Mouse (Mus musculus): ENCODE measurements around the gene Rps26. TPM values are rescaled to one million over a fixed set of nuclear protein-coding genes. Genes with fewer than 3 reads are reported as not detected.
A peak's percentile ranks its signal among the peaks of the same experiment; 100 is the strongest.

The Rps26 gene
- polyA plus RNA-seq, 1 experiment from 2014 or later, result 592 TPM

DNA sequence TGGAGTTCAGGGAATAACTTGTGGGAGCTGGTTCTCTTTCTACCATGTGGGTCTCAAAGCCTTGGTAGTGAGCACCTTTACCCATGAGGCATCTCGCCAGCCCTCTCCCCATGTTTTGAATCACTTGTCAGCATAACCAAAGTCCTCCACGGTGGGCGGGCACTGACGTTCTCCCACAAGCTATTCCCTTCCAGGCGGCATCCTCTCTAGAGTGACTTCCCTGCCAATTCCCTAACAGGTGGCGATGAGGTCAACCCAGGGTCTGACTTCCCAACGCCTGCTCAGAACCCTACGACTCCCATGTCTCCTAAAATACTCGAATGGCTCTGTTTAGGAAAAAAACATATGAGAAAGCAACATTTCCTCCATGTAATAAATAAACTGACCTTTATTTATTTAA lies 31.3 kb upstream of the Rps26 start:
- no peaks in the 10 kb centered on the region for H3K36me3 ChIP-seq
- WGBS, result 57% methylated on average over 9 of the region's 9 CpGs
- DNase-seq (ENCODE audit: low spot score), result no peak
- H3K4me3 ChIP-seq, result no peak overlapping the region
- no peaks in the 10 kb centered on the region for H3K4me1 ChIP-seq
- no peaks in the 10 kb centered on the region for H3K9me3 ChIP-seq (replicated peaks)
- no peak overlapping the region for H3K27ac ChIP-seq
- H3K27me3 ChIP-seq (ENCODE audit: low read depth, poor library complexity, severe bottlenecking), result no peaks in the 10 kb centered on the region

DNA sequence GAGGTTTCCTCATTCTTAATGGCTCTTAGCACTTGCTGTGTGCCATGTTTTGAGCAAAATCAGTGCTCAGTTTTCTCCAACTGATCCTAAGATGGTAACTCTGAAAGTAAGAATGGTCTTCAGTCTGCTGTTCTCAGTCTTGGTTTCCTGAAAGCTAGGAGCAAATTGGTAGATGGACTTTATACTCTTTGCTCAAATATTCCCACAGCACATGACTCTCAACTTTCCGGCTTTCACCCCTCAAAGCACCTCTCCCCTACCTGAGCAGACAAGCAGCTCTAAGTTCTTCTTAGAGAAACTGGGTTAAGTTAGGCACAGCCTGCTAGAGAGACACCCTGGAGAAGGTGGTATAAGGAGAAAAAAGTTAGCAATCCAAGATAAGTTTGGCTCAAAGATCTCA lies 30.2 kb upstream of the Rps26 start:
- 86% methylated on average over 1 of the region's 1 CpGs for WGBS
- no peaks in the 10 kb centered on the region for H3K4me1 ChIP-seq
- no peaks in the 10 kb centered on the region for H3K9me3 ChIP-seq (replicated peaks)
- H3K27ac ChIP-seq, result no peak overlapping the region
- no peaks in the 10 kb centered on the region for H3K36me3 ChIP-seq
- no peak overlapping the region for H3K4me3 ChIP-seq
- no peak for DNase-seq (ENCODE audit: low spot score)
- no peaks in the 10 kb centered on the region for H3K27me3 ChIP-seq (ENCODE audit: low read depth, poor library complexity, severe bottlenecking)

DNA sequence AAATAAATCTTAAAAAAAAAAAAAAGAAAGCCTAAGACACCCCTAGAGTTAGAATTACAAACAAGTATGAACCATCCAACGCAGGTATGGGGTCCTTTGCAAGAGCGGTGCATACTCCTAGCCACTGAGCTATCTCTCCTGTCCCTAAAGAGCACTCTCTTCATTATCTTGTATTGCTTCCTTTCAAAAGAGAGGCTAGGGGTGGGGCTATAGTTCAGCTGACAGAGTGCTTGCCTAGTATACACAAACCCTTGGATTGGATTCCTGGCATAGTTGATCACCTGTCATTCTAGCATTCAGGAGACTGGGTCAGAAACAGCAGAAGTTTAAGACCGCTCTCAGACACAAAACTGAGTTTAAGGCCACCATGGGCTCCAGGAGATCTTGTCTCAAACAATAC lies 28.7 kb upstream of the Rps26 start:
- Histone ChIP-seq H3K36me3 (no peaks in the 10 kb centered on the region), H3K27ac (no peak overlapping the region), H3K9me3 (replicated peaks) (no peaks in the 10 kb centered on the region), H3K27me3 (ENCODE audit: low read depth, poor library complexity, severe bottlenecking) (no peaks in the 10 kb centered on the region), H3K4me3 (no peak overlapping the region), H3K4me1 (no peaks in the 10 kb centered on the region)
- no peak for DNase-seq (ENCODE audit: low spot score)
- WGBS, result 91% methylated on average over 3 of the region's 3 CpGs

DNA sequence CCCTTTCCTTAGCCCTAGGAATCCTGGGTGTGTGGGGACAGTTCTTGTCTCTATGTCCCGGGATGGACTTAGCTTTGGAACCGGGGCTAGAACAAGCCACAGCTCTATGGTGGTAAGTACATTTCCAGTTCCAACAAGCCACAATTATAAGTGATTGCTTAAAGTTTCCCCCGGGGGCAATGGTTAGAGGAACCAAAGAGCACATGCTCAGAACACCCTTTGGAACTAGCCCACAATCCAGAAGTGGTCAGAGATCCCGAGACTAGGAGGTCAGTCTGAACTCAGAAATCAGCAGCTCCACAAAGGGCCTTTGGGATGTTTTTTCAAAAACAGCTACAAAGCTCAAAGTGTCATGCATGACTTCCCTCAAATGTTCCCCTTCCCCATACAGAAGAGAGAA lies 27.3 kb upstream of the Rps26 start:
- H3K27me3 ChIP-seq (ENCODE audit: low read depth, poor library complexity, severe bottlenecking), result no peaks in the 10 kb centered on the region
- 80% methylated on average over 4 of the region's 4 CpGs for WGBS
- H3K9me3 ChIP-seq (replicated peaks), result no peaks in the 10 kb centered on the region
- H3K4me3 ChIP-seq, result no peak overlapping the region
- H3K4me1 ChIP-seq, result no peaks in the 10 kb centered on the region
- H3K36me3 ChIP-seq, result no peaks in the 10 kb centered on the region
- no peak overlapping the region for H3K27ac ChIP-seq
- no peak for DNase-seq (ENCODE audit: low spot score)

DNA sequence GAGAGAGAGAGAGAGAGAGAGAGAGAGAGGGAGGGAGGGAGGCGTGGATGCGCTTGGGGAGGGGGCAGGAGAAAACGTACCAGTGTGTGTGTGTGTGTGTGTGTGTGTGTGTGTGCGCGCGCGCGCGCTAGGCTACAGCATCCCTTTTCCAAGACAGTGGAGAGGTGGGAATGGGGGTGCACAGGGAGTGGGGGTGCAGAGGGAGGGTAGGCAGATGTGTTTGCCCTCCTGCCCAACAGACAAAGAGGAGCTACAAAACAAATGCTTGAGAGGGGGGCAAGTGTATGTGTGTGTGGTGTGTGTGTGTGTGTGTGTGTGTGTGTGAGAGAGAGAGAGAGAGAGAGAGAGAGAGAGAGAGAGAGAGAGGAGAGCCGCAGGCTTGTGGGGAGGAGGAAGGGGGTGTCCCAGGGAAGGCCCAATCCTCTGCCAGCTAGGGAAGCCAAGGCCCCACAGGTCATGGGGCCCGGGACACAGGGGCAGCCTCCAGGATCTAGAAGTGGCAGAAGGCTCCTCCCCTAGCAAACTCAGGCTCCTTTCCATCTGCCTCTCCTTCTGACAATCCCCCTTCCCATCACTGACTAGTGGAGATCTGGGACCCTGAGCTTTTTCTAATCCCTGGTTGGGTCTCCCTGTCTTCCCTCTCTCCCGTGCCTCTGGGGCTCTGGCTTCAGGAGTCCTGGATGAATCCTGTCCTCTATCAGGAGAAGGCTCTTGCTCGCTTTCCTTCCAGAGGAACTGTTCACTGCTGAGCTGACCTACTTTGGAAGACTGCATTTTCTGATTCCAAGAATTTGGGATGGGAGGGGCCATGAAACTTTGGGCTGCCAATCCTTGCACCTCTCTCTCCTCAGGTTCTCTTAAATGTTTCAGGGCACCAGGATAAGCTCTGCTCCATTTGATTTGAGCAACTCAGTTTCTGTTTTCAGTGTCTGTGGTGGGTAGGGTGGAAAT lies 19.9 kb upstream of the Rps26 start:
- Histone ChIP-seq H3K4me1 (peaks cover 27% of the 10 kb centered on the region), H3K9me3 (replicated peaks) (no peaks in the 10 kb centered on the region), H3K27ac (peak overlapping the region; percentile 85), H3K4me3 (peak overlapping the region; percentile 61), H3K36me3 (0 out of 2 replicates have a peak, but pooled peaks cover 6% of the 10 kb centered on the region), H3K27me3 (ENCODE audit: low read depth, poor library complexity, severe bottlenecking) (peaks cover 13% of the 10 kb centered on the region; the same call in 1 of the 2 replicates)
- DNase-seq (ENCODE audit: low spot score), result peak; percentile 62
- WGBS, result 5% methylated on average over 12 of the region's 13 CpGs

DNA sequence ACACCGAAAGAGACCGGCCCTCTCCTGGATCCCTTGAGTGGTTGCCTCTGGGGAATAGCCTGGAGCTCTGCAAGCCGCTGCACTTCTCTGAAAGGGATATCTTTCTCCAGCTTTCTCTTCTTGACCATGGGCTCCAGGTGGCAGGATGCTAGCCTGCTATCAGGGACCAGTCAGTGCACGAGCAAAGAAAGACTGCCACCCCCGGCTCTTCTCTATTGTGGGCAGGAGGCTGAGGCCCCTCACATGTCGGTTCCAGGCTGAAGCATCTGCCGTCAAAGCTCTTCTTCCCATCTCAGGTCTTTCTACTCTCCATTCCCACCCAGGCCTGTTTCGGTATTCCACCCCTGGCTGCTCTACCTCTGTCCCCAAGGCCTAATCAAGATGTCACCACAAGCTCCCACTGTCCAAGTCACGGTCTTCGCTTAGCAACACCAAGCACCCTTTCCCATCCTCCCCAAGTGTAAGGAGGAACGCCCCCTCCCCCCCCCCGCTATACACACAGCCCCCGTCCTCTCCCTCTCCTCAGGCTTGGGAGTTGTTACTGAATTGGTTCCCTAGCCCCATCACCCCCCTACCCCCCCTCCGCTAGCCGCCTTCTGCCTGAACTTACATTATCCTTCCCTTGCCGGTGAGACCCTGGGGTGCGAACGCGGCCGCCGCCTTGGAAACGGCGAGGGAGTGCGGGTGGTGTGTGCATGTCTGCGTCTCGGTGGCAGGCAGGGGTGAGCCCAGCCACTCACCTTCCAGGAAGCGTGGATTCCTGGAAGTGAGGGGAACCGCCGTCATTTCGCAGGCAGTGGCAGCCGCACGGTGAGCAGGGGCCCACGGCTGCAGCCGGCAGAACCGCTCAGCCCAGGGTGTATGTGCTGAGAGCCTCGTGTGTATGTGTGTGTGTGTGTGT lies 18.8 kb upstream of the Rps26 start, which contains the start of gene Ikzf4:
TSS of gene Ikzf4 (minus strand) at position 881 of the 901 bp plus-strand sequence.
- Histone ChIP-seq H3K4me1 (peaks cover 27% of the 10 kb centered on the region), H3K36me3 (peaks cover 16% of the 10 kb centered on the region), H3K27ac (peak within 1 kb of the TSS; percentile 85), H3K27me3 (ENCODE audit: low read depth, poor library complexity, severe bottlenecking) (peaks cover 13% of the 10 kb centered on the region; the same call in 1 of the 2 replicates), H3K4me3 (peak within 1 kb of the TSS; percentile 61), H3K9me3 (replicated peaks) (no peaks in the 10 kb centered on the region)
- peak; percentile 69 for DNase-seq (ENCODE audit: low spot score)
- WGBS, result 3% methylated on average over 36 of the region's 36 CpGs

DNA sequence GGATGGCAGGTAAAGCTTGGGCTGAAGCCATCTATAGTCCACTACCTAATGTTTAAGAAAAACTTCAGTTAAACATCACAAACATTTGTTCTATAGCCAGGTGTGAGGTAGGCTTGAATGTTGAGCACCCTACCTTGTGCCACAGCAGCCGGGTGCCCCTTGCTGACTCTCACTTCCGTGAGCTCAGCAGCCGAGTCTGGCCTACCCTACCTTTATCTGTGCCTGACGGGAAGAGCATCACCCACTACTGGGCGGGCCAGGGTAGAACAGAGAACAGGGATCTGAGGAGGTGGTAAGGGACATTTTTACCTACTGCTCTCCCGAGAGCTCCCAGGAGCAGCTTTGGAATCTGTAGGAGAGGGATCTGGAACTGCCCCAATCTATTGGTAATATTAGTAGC lies 16.2 kb upstream of the Rps26 start:
- no peak for DNase-seq (ENCODE audit: low spot score)
- Histone ChIP-seq H3K36me3 (peaks cover 28% of the 10 kb centered on the region), H3K9me3 (replicated peaks) (no peaks in the 10 kb centered on the region), H3K4me1 (peaks cover 27% of the 10 kb centered on the region), H3K27ac (no peak overlapping the region), H3K27me3 (ENCODE audit: low read depth, poor library complexity, severe bottlenecking) (peaks cover 13% of the 10 kb centered on the region; the same call in 1 of the 2 replicates), H3K4me3 (no peak overlapping the region)
- 85% methylated on average over 6 of the region's 6 CpGs for WGBS

DNA sequence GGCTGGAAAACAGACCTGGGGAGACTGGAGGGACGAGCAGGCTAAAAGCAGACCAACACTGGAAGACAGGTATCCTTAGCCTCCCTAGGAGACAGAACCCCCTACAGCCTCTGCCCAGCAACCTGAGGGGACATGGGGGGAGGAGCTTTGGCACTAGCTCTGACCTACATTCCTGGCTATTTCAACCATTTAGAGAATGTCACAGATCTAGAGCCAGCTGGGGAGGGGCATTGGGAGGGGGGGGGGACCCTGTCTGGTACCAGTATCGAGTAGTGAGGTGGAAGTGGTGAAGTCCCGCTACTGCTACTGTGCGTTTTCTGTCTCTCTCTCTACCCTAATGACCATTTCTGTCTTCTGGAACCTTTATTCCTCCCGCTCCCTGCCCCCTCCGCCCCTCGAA lies 15.3 kb upstream of the Rps26 start:
- WGBS, result 75% methylated on average over 7 of the region's 7 CpGs
- Histone ChIP-seq H3K4me3 (no peak overlapping the region), H3K4me1 (peaks cover 22% of the 10 kb centered on the region), H3K9me3 (replicated peaks) (no peaks in the 10 kb centered on the region), H3K36me3 (peaks cover 28% of the 10 kb centered on the region), H3K27me3 (ENCODE audit: low read depth, poor library complexity, severe bottlenecking) (peaks cover 13% of the 10 kb centered on the region; the same call in 1 of the 2 replicates), H3K27ac (no peak overlapping the region)
- DNase-seq (ENCODE audit: low spot score), result no peak

DNA sequence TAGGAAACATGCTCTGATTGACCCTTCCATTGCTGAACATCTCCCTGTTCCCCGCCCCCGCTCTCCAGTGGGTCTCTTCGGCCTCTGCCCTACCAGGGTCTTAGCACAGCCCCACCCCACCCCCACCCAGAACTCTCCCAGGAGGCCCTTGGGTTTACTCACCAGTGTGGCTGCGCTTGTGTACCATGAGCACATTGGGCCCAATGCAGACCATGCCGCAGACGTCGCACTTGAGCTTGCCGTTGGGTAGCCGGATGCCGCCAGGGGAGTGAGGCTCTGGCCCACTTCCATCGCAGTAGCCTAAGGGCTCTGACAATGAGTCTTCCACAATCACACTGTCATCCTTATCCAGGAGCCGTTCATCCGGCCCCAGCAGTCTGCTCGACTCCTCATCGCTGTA lies 14.3 kb upstream of the Rps26 start:
- Histone ChIP-seq H3K27me3 (ENCODE audit: low read depth, poor library complexity, severe bottlenecking) (peaks cover 13% of the 10 kb centered on the region; the same call in 1 of the 2 replicates), H3K27ac (no peak overlapping the region), H3K9me3 (replicated peaks) (no peaks in the 10 kb centered on the region), H3K36me3 (peaks cover 35% of the 10 kb centered on the region), H3K4me3 (no peak overlapping the region), H3K4me1 (peaks cover 13% of the 10 kb centered on the region)
- WGBS, result 92% methylated on average over 15 of the region's 15 CpGs
- no peak for DNase-seq (ENCODE audit: low spot score)

DNA sequence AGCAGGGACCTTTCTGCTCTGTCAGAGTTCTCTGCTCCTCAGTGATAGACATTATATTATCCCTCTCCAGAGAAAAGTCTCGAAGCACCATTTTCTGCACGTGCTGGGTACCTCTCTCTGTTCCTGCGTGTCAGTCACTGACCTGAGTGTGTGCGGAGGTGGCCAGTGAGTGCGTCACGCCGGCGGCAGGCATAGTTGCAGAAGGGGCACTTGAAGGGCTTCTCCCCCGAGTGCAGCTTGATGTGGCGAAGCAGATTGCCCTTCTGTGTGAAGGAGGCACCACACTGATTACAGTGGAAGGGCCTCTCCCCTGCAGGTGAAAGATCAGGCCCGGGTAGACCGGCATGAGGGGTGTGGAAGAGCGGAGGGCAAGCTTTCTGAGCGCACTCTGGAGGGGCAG lies 13.5 kb upstream of the Rps26 start:
- Histone ChIP-seq H3K36me3 (peaks cover 44% of the 10 kb centered on the region), H3K4me3 (no peak overlapping the region), H3K27me3 (ENCODE audit: low read depth, poor library complexity, severe bottlenecking) (peaks cover 9% of the 10 kb centered on the region; the same call in 1 of the 2 replicates), H3K9me3 (replicated peaks) (no peaks in the 10 kb centered on the region), H3K27ac (no peak overlapping the region), H3K4me1 (peaks cover 5% of the 10 kb centered on the region)
- no peak for DNase-seq (ENCODE audit: low spot score)
- 89% methylated on average over 14 of the region's 14 CpGs for WGBS

DNA sequence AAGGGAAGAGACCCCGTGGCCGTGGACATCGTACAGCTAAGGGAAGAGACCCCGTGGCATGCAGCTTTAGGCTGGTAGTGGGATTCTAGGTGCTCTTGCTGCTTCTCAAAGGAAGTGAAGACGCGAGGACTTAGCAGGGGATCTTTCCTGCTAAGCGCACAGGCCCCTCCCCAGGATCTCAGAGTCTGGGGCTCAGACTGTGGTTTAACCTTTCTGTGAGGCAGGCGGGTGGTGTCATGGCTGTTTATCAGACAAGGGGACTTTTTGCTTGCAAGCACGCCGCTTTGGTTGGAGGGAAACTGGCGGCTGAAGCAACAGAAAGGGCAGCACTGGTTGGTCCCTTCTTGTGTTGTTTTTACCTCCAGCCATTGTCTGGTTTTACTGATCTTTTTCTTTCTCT lies 10.5 kb upstream of the Rps26 start:
- H3K4me3 ChIP-seq, result no peak overlapping the region
- no peak overlapping the region for H3K27ac ChIP-seq
- DNase-seq (ENCODE audit: low spot score), result no peak
- no peaks in the 10 kb centered on the region for H3K27me3 ChIP-seq (ENCODE audit: low read depth, poor library complexity, severe bottlenecking)
- 23% methylated on average over 11 of the region's 11 CpGs for WGBS
- no peaks in the 10 kb centered on the region for H3K4me1 ChIP-seq
- H3K36me3 ChIP-seq, result peaks cover 53% of the 10 kb centered on the region
- no peaks in the 10 kb centered on the region for H3K9me3 ChIP-seq (replicated peaks)

DNA sequence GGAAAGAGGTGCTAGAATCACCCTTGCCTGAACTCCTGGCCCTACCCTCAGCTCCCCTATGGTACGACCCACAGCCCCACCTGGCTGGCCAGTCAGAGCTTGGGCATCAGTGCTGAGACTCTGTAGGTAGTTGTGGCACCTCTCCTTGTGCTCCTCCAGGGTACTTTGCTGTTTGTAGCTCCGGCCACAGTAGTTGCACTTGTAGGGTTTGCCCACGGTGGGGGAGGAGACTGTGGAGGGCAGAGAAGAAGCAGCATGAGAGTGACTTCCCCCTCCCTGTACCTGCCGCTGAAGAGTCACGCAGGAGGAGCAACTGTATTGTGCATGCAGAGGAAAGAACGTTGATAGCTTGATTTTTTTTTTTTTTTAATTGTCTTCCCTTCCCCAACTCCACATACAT lies 10.0 kb upstream of the Rps26 start:
- Histone ChIP-seq H3K4me1 (no peaks in the 10 kb centered on the region), H3K27ac (no peak overlapping the region), H3K4me3 (no peak overlapping the region), H3K27me3 (ENCODE audit: low read depth, poor library complexity, severe bottlenecking) (no peaks in the 10 kb centered on the region), H3K36me3 (peaks cover 50% of the 10 kb centered on the region), H3K9me3 (replicated peaks) (no peaks in the 10 kb centered on the region)
- WGBS, result 56% methylated on average over 6 of the region's 6 CpGs
- no peak for DNase-seq (ENCODE audit: low spot score)

DNA sequence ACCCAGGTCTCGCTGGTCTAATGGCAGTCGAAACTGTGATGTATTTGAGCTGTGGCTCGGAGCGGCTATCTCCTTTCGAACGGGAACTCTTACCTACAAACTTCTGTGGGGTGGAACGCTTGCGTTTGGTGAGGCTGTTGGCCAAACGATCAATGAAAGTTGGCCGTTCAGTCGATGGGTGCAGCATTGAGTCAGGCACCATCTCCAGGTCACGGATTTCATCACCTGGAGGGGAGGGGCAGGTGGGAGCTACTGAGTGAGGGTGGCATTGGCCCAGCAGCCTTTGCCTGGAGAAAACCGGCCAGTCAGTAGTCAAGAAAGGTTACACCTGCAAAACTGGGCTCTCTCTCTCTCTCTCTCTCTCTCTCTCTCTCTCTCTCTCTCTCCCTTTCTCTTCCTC lies 9.2 kb upstream of the Rps26 start:
- H3K27me3 ChIP-seq (ENCODE audit: low read depth, poor library complexity, severe bottlenecking), result no peaks in the 10 kb centered on the region
- H3K4me3 ChIP-seq, result no peak overlapping the region
- H3K27ac ChIP-seq, result no peak overlapping the region
- no peak for DNase-seq (ENCODE audit: low spot score)
- no peaks in the 10 kb centered on the region for H3K9me3 ChIP-seq (replicated peaks)
- H3K36me3 ChIP-seq, result peaks cover 43% of the 10 kb centered on the region
- WGBS, result 95% methylated on average over 13 of the region's 13 CpGs
- no peaks in the 10 kb centered on the region for H3K4me1 ChIP-seq

All from limb, embryonic 10.5 days (tissue).